Mouse (Mus musculus): Measurements from ENCODE around the gene Snrnp25. TPM values are rescaled to one million over a fixed set of nuclear protein-coding genes. Genes with fewer than 3 reads are reported as not detected.

Snrnp25 gene
- total and polyA plus RNA-seq, 3 experiments: 106 to 208 (median 123) TPM

GRCm38 (mm10) chr11:32226124-32226871 is 21.1 kb downstream of the Snrnp25 start, which contains the start of gene Mpg:
Mpg (plus strand) TSS chr11:32226505.
- peak; percentile 95 for DNase-seq (ENCODE audit: extremely low read depth)
- dilution Hi-C loops (cut with MboI; ENCODE audit: extremely low pct_ligation_motif_present, extremely low pct_unique_long_range_greater_than_20kb, low sequenced_read_pairs) (no loop called here), in situ Hi-C loops (cut with MboI; ENCODE audit: low pct_ligation_motif_present, low pct_unique_long_range_greater_than_20kb, low sequenced_read_pairs) (no loop called here)
- Histone ChIP-seq H3K4me1 (ENCODE audit: control insufficient read depth in 1 of 2, insufficient read depth in 2 of 2) (peaks cover 8 to 59% of the 10 kb centered on the region in 2 experiments), H3K9ac (ENCODE audit: insufficient read depth, low read depth) (peak within 1 kb of the TSS; percentile 83), H3K27ac (ENCODE audit: insufficient read depth, low read depth) (peak within 1 kb of the TSS; percentile 7; the same call in 1 of the 2 replicates), H3K9me3 (replicated peaks; ENCODE audit: low read length) (peaks cover 3% of the 10 kb centered on the region), H3K4me2 (ENCODE audit: insufficient read depth, low read depth, poor library complexity, severe bottlenecking) (peak within 1 kb of the TSS; percentile 83), H3K36me3 (replicated peaks in 1 of 2; ENCODE audit: control insufficient read depth in 1 of 2, insufficient read depth in 1 of 2, low read length in 1 of 2) (peaks cover 22 to 38% of the 10 kb centered on the region in 2 experiments), H3K27me3 (replicated peaks) (peaks cover 19% of the 10 kb centered on the region), H3K79me2 (replicated peaks; ENCODE audit: control insufficient read depth, extremely low read depth, insufficient read depth, poor library complexity, severe bottlenecking) (no peaks in the 10 kb centered on the region), H3K4me3 (replicated peaks in 1 of 3; ENCODE audit: low read depth in 2 of 3, low read length in 2 of 3, poor library complexity in 1 of 3) (peak within 1 kb of the TSS; percentile 71 to 78 (median 77))
- TF ChIP-seq CHD2 (IDR thresholded peaks at IDR 0.05; ENCODE audit: low read length): peak; percentile 39; the same call in 1 of the 2 replicates
- TF ChIP-seq HCFC1 (IDR thresholded peaks at IDR 0.05; ENCODE audit: low read depth, low read length): peak; percentile 70
- TF ChIP-seq JUND (conservative IDR thresholded peaks at IDR 0.05; ENCODE audit: low read depth, low read length): no peak
- TF ChIP-seq MYC (IDR thresholded peaks at IDR 0.05; ENCODE audit: low read depth, low read length): no peak
- peak; percentile 56 for TF ChIP-seq MEF2A (IDR thresholded peaks at IDR 0.05; ENCODE audit: borderline replicate concordance, low read depth, low read length)
- peak; percentile 100 for TF ChIP-seq POLR2A (IDR thresholded peaks at IDR 0.05; ENCODE audit: low read depth, low read length)
- TF ChIP-seq USF1 (IDR thresholded peaks at IDR 0.05; ENCODE audit: low read depth, low read length): no peak
- TF ChIP-seq MAX (IDR thresholded peaks at IDR 0.05; ENCODE audit: low read length): no peak
- no peak for TF ChIP-seq RCOR1 (conservative IDR thresholded peaks at IDR 0.05; ENCODE audit: low read depth, low read length)
- TF ChIP-seq ZNF384 (IDR thresholded peaks at IDR 0.05; ENCODE audit: low read depth, low read length): no peak
- TF ChIP-seq ELF1 (IDR thresholded peaks at IDR 0.05; ENCODE audit: low read depth, low read length): peak; percentile 94
- peak; percentile 9; the same call in 1 of the 2 replicates for TF ChIP-seq SMC3 (IDR thresholded peaks at IDR 0.05; ENCODE audit: low read depth, low read length)
- TF ChIP-seq IRF4 (IDR thresholded peaks at IDR 0.05; ENCODE audit: low read depth, low read length): peak; percentile 41; the same call in 1 of the 2 replicates
- no peak for TF ChIP-seq RAD21 (IDR thresholded peaks at IDR 0.05; ENCODE audit: low read depth, low read length)
- TF ChIP-seq MXI1 (IDR thresholded peaks at IDR 0.05; ENCODE audit: low read depth, low read length): peak; percentile 80; the same call in 1 of the 2 replicates
- TF ChIP-seq MAZ (IDR thresholded peaks at IDR 0.05; ENCODE audit: low read depth, low read length): peak; percentile 50; the same call in 1 of the 2 replicates
- peak; percentile 94 for TF ChIP-seq NRF1 (IDR thresholded peaks at IDR 0.05; ENCODE audit: low read depth, low read length)
- no peak for TF ChIP-seq ZC3H11A (IDR thresholded peaks at IDR 0.05; ENCODE audit: low read depth, low read length)
- TF ChIP-seq BHLHE40 (IDR thresholded peaks at IDR 0.05; ENCODE audit: low read depth, low read length): no peak
- peak; percentile 99 for TF ChIP-seq NELFE (IDR thresholded peaks at IDR 0.05; ENCODE audit: low read depth, low read length)
- TF ChIP-seq KAT2A (IDR thresholded peaks at IDR 0.05; ENCODE audit: insufficient replicate concordance, low read length): 0 out of 2 replicates have a peak, but pooled peaks have one; percentile 50
- peak; percentile 95 for TF ChIP-seq TCF12 (IDR thresholded peaks at IDR 0.05; ENCODE audit: low read depth, low read length)
- TF ChIP-seq ZKSCAN1 (IDR thresholded peaks at IDR 0.05; ENCODE audit: borderline replicate concordance, low read depth, low read length): no peak
- TF ChIP-seq UBTF (IDR thresholded peaks at IDR 0.05; ENCODE audit: low read depth, low read length): peak; percentile 79; the same call in 1 of the 2 replicates
- TF ChIP-seq CHD1 (IDR thresholded peaks at IDR 0.05; ENCODE audit: low read depth, low read length): no peak
- TF ChIP-seq JUN (IDR thresholded peaks at IDR 0.05; ENCODE audit: insufficient read depth, low read depth, low read length): no peak
- no peak for TF ChIP-seq CTCF (conservative IDR thresholded peaks at IDR 0.05 in 1 of 2, IDR thresholded peaks at IDR 0.05 in 1 of 2; ENCODE audit: low read depth in 2 of 2, low read length in 2 of 2)
- peak; percentile 58; the same call in 1 of the 2 replicates for TF ChIP-seq SIN3A (IDR thresholded peaks at IDR 0.05; ENCODE audit: low read length)
- TF ChIP-seq EP300 (IDR thresholded peaks at IDR 0.05; ENCODE audit: low read length): no peak
- no peak for TF ChIP-seq E2F4 (IDR thresholded peaks at IDR 0.05; ENCODE audit: insufficient replicate concordance, low read depth, low read length)
- peak; percentile 97 for TF ChIP-seq ZMIZ1 (IDR thresholded peaks at IDR 0.05; ENCODE audit: low read depth, low read length)
- TF ChIP-seq PAX5 (IDR thresholded peaks at IDR 0.05; ENCODE audit: low read length): no peak
- TF ChIP-seq USF2 (conservative IDR thresholded peaks at IDR 0.05; ENCODE audit: low read depth, low read length): no peak
- no peak for TF ChIP-seq TBP (conservative IDR thresholded peaks at IDR 0.05; ENCODE audit: low read depth, low read length)
- no peak for TF ChIP-seq ETS1 (conservative IDR thresholded peaks at IDR 0.05; ENCODE audit: low read depth, low read length)
- no peak for TF ChIP-seq MAFK (IDR thresholded peaks at IDR 0.05; ENCODE audit: insufficient replicate concordance, low read length)
- no peak for TF ChIP-seq GABPA (IDR thresholded peaks at IDR 0.05; ENCODE audit: insufficient replicate concordance, low read depth, low read length)
- TF ChIP-seq POLR2AphosphoS2 (IDR thresholded peaks at IDR 0.05; ENCODE audit: low read depth, low read length): peak; percentile 93
